Mouse (Mus musculus) thymus, postnatal 14 days (tissue): ENCODE data around the gene Snx10.

Experiments
- DNase-seq: peaks from one replicate; pipeline ENCODE4 v3.0.0; 2021

The Snx10 gene

GRCm38 (mm10) chr6:51533467-51534200, 9.9 kb downstream of the Snx10 start:
- DNase-seq, result no peak

GRCm38 (mm10) chr6:51535571-51535970, 11.9 kb downstream of the Snx10 start:
- DNase-seq, result no peak

- no peak for DNase-seq
These were observed 16.8 kb downstream of the Snx10 start for GRCm38 (mm10) chr6:51540525-51540924.

GRCm38 (mm10) chr6:51541422-51541821, 17.7 kb downstream of the Snx10 start:
- DNase-seq, result no peak

- no peak for DNase-seq
These were observed 18.4 kb downstream of the Snx10 start for GRCm38 (mm10) chr6:51542147-51542546.

- DNase-seq, result no peak
These were observed 20.0 kb downstream of the Snx10 start for GRCm38 (mm10) chr6:51543639-51544117.

GRCm38 (mm10) chr6:51544118-51544681, 20.5 kb downstream of the Snx10 start:
- no peak for DNase-seq

GRCm38 (mm10) chr6:51545219-51545859, 21.6 kb downstream of the Snx10 start:
- DNase-seq, result no peak

GRCm38 (mm10) chr6:51546085-51546484, 22.4 kb downstream of the Snx10 start:
- no peak for DNase-seq

GRCm38 (mm10) chr6:51548757-51549156, 25.1 kb downstream of the Snx10 start:
- no peak for DNase-seq

GRCm38 (mm10) chr6:51551267-51551802, 27.6 kb downstream of the Snx10 start:
- DNase-seq, result no peak

GRCm38 (mm10) chr6:51556562-51556961, 32.9 kb downstream of the Snx10 start:
- DNase-seq, result no peak

GRCm38 (mm10) chr6:51558311-51558710, 34.6 kb downstream of the Snx10 start:
- DNase-seq, result no peak

- no peak for DNase-seq
These were observed 43.3 kb downstream of the Snx10 start for GRCm38 (mm10) chr6:51566771-51567680.

- no peak for DNase-seq
These were observed 45.4 kb downstream of the Snx10 start for GRCm38 (mm10) chr6:51569086-51569485.

- DNase-seq, result no peak
These were observed 49.4 kb downstream of the Snx10 start for GRCm38 (mm10) chr6:51573136-51573535.

GRCm38 (mm10) chr6:51574132-51574531, 50.4 kb downstream of the Snx10 start:
- DNase-seq, result no peak

GRCm38 (mm10) chr6:51578415-51578814, 54.7 kb downstream of the Snx10 start:
- no peak for DNase-seq

- DNase-seq, result peak; percentile 81
These were observed 56.5 kb downstream of the Snx10 start for GRCm38 (mm10) chr6:51580040-51580680.

GRCm38 (mm10) chr6:51581418-51581817, 57.7 kb downstream of the Snx10 start:
- no peak for DNase-seq

- no peak for DNase-seq
These were observed 58.4 kb downstream of the Snx10 start for GRCm38 (mm10) chr6:51582051-51582450.

- DNase-seq, result peak; percentile 67
These were observed 62.3 kb downstream of the Snx10 start for GRCm38 (mm10) chr6:51585980-51586379.
